Mouse (Mus musculus): ENCODE measurements at regions not wholly inside any gene's neighbourhood (a gene's known extent, or its start where the extent isn't known, plus 50 kb on each side); places are given as distances from the start of the nearest gene placed in this dataset.

DNA sequence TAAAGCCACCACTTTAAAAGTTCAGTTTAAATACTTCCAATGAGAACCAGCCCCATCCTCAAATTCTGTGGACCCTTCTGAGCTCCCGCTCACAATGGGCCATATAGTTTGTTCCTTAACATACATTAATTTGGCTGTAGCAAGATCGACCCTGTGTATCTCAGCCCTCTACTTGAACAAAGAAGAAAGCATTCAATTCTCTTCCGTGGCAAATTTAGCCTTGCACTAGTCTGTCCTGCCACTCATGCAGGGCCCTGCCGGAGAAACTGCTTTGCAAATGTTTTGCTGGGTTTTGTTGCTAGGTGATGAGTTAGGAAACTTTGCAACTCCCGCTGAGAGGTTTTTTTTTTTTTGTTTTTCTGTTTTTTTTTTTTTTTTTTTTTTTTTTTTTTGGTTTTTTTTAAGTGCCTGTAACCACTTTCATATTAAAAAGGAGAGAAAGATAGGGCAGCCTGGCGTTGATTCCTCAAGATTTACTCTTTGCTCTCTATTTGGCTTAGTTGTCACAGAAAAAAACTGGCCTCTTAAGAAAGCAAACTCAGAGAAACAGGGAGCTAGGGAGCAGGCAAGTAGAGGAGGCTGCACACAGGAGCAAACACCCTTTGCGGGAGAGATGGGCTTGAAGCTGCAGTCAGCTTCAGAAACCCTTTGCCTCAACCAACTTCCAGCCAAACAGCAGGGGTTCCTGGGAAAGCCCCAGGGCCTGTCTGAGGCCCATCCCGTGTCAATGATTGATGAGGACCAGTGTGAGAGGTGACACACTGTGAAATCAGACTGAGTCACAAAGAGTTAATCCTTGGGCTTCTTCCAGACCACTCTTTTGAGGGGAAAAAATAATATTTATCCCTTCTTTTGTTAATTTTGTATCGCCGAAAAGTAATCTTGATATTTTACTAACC is 349.2 kb upstream of the Atp11b start:
- TF ChIP-seq GATA1 (IDR thresholded peaks at IDR 0.05; ENCODE audit: borderline replicate concordance, low read length): no peak
- TF ChIP-seq FLI1 (IDR thresholded peaks at IDR 0.05; ENCODE audit: low read length): no peak

All from megakaryocyte, embryonic 14.5 days (primary cell).